Mouse (Mus musculus): ENCODE measurements around the gene Trim71. TPM values are rescaled to one million over a fixed set of nuclear protein-coding genes. Genes with fewer than 3 reads are reported as not detected.

Trim71 gene
- polyA plus RNA-seq, 1 experiment from 2014 or later = 4.1 TPM

DNA sequence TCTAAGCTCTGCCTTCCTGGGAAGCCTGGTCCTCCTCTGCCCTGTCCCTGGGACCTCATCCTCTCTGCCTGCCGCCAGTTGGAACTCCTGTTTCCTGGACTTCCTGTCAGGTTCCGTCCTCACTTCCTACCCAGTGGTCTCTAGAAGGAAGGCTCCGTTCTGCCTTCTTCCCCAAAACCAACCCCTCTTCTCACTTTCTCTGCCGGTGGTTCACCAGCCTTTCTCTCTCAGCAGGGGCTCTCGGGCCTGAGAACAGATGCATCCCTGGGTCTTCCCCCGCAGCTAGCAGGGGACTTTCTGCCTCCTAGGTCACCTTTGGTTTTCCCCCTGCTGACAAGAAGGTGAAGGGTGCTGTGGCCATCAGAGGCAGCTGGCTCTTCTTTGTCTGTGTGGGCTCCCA is 98.7 kb downstream of the Trim71 start:
- no peaks in the 10 kb centered on the region for H3K4me1 ChIP-seq (replicated peaks)
- no peaks in the 10 kb centered on the region for H3K9me3 ChIP-seq
- peaks cover 13% of the 10 kb centered on the region; the same call in 1 of the 2 replicates for H3K36me3 ChIP-seq
- ATAC-seq = no peak
- H3K4me2 ChIP-seq (replicated peaks) = no peak overlapping the region
- H3K9ac ChIP-seq = no peak overlapping the region
- no peak overlapping the region for H3K27ac ChIP-seq
- WGBS = 79% methylated on average over 6 of the region's 6 CpGs
- no peaks in the 10 kb centered on the region for H3K27me3 ChIP-seq (replicated peaks)
- no peak overlapping the region for H3K4me3 ChIP-seq (replicated peaks)

DNA sequence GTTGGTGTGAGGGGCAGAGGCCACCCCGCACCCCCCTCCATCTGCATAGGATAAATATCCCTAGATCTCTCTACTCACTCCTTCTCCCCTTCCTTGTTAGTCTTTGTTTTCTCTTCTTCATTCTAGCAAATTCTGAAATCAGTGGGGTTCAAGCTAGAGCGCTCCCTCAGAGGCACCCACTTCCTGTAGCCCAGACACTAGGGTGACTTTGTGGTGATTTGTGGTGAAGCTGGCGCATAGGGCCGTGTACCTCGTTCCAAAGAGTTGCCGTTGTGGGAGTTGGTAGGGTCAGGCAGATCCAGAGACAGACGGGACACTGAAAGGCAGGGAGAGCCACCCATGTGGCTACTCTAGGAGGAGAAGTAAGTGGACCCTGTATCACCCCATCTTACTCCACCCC is 101.6 kb downstream of the Trim71 start:
- Histone ChIP-seq H3K9me3 (no peaks in the 10 kb centered on the region), H3K36me3 (peaks cover 13% of the 10 kb centered on the region; the same call in 1 of the 2 replicates), H3K27me3 (replicated peaks) (no peaks in the 10 kb centered on the region), H3K27ac (no peak overlapping the region), H3K4me1 (replicated peaks) (no peaks in the 10 kb centered on the region), H3K4me3 (replicated peaks) (no peak overlapping the region), H3K9ac (no peak overlapping the region), H3K4me2 (replicated peaks) (no peak overlapping the region)
- no peak for ATAC-seq
- WGBS = 90% methylated on average over 7 of the region's 7 CpGs

GRCm38 (mm10) chr9:114458436-114458835 is 105.7 kb downstream of the Trim71 start:
- ATAC-seq = no peak
- H3K4me2 ChIP-seq (replicated peaks) = no peak overlapping the region
- no peaks in the 10 kb centered on the region for H3K4me1 ChIP-seq (replicated peaks)
- H3K27ac ChIP-seq = no peak overlapping the region
- H3K4me3 ChIP-seq (replicated peaks) = no peak overlapping the region
- no peaks in the 10 kb centered on the region for H3K27me3 ChIP-seq (replicated peaks)
- no peak overlapping the region for H3K9ac ChIP-seq
- WGBS = 70% methylated on average over 3 of the region's 3 CpGs
- no peaks in the 10 kb centered on the region for H3K9me3 ChIP-seq
- peaks cover 8% of the 10 kb centered on the region; the same call in 1 of the 2 replicates for H3K36me3 ChIP-seq

Other genes with a start within 250 kb of the Trim71 start
- gene Bcl2a1c, start 234.2 kb downstream of the Trim71 start, polyA plus RNA-seq (2015; fragmentation: Nextera tagmentation; extraction: Ambion mirVana) = not detected in 2 replicates
- 107 and 110 TPM in 2 replicates for gene Crtap, start 173.7 kb downstream of the Trim71 start, polyA plus RNA-seq (2015; fragmentation: Nextera tagmentation; extraction: Ambion mirVana)
- 157 and 179 TPM in 2 replicates for gene Glb1, start 163.3 kb downstream of the Trim71 start, polyA plus RNA-seq (2015; fragmentation: Nextera tagmentation; extraction: Ambion mirVana)
- gene Tmppe, start 163.3 kb downstream of the Trim71 start, polyA plus RNA-seq (2015; fragmentation: Nextera tagmentation; extraction: Ambion mirVana) = 18.3 and 22.1 TPM in 2 replicates
- 0.56 and 0.63 TPM in 2 replicates for gene Ccr4, start 59.5 kb downstream of the Trim71 start, polyA plus RNA-seq (2015; fragmentation: Nextera tagmentation; extraction: Ambion mirVana)
- 0.48 and 0.58 TPM in 2 replicates for gene C130032M10Rik, start 48.7 kb downstream of the Trim71 start, polyA plus RNA-seq (2015; fragmentation: Nextera tagmentation; extraction: Ambion mirVana)
- gene Cnot10, start 75.8 kb upstream of the Trim71 start, polyA plus RNA-seq (2015; fragmentation: Nextera tagmentation; extraction: Ambion mirVana) = 51.9 and 53.1 TPM in 2 replicates
- 49.9 and 54.7 TPM in 2 replicates for gene Dync1li1, start 124.4 kb upstream of the Trim71 start, polyA plus RNA-seq (2015; fragmentation: Nextera tagmentation; extraction: Ambion mirVana)
- 77.5 and 77.7 TPM in 2 replicates for gene Cmtm6, start 166.7 kb upstream of the Trim71 start, polyA plus RNA-seq (2015; fragmentation: Nextera tagmentation; extraction: Ambion mirVana)
- 89.8 and 100 TPM in 2 replicates for gene Cmtm7, start 217.5 kb upstream of the Trim71 start, polyA plus RNA-seq (2015; fragmentation: Nextera tagmentation; extraction: Ambion mirVana)

Data from intestine, embryonic 15.5 days (tissue).